Mouse (Mus musculus) midbrain, embryonic 10.5 days (tissue): ENCODE results near the gene Bcl7c. TPM values are rescaled to one million over a fixed set of nuclear protein-coding genes. Genes with fewer than 3 reads are reported as not detected.

ENCODE experiments used
- DNase-seq: peaks from one replicate; pipeline ENCODE4 v3.0.0-alpha.2; 2017; ENCODE audit warnings: low spot score
- H3K27ac ChIP-seq: fragments of 300-500 bp; sonication (generic); replicated peaks from 2 replicates; pipeline ENCODE4 v1.5.1; 2016; ENCODE audit warnings: mild to moderate bottlenecking
- H3K27me3 ChIP-seq: fragments of 300-500 bp; sonication (generic); 2 replicates; pipeline ENCODE4 v1.6.1; 2016; ENCODE audit warnings: low read depth, mild to moderate bottlenecking; ENCODE audit not compliant: poor library complexity, severe bottlenecking
- H3K36me3 ChIP-seq: fragments of 300-500 bp; sonication (generic); 2 replicates; pipeline ENCODE4 v1.6.1; 2016; ENCODE audit warnings: mild to moderate bottlenecking, moderate library complexity
- H3K4me1 ChIP-seq: fragments of 300-500 bp; sonication (generic); 2 replicates; pipeline ENCODE4 v1.6.1; 2016
- H3K4me3 ChIP-seq: fragments of 300-500 bp; sonication (generic); 2 replicates; pipeline ENCODE4 v1.5.1; 2016; ENCODE audit warnings: mild to moderate bottlenecking, moderate library complexity
- H3K9me3 ChIP-seq: fragments of 300-500 bp; sonication (generic); replicated peaks from 2 replicates; pipeline ENCODE4 v1.6.1; 2016; ENCODE audit warnings: mild to moderate bottlenecking
- WGBS: fragments of 180-500 bp; shearing (Covaris S2); methylation state at CpG from one replicate; pipeline ENCODE4 v1.1.7; 2016; 5-methylcytosine and 5-hydroxymethylcytosine counted together
- polyA plus RNA-seq: library from polyadenylated mRNA; unstranded; fragments of >200 nt; fragmentation: Nextera tagmentation; extraction: Ambion mirVana; gene quantifications from 2 replicates; pipeline ENCODE4 v1.2.1, GENCODE M21; 2016

Gene Bcl7c
- polyA plus RNA-seq, 1 experiment from 2014 or later, result 48.9 TPM

GRCm38 (mm10) chr7:127671880-127672774 lies 36.6 kb downstream of the Bcl7c start:
- H3K36me3 ChIP-seq, result peaks cover 5% of the 10 kb centered on the region
- 87% methylated on average over 11 of the region's 11 CpGs for WGBS
- peaks cover 3% of the 10 kb centered on the region; the same call in 1 of the 2 replicates for H3K4me1 ChIP-seq
- H3K9me3 ChIP-seq, result no peaks in the 10 kb centered on the region
- no peak overlapping the region for H3K27ac ChIP-seq
- H3K4me3 ChIP-seq, result no peak overlapping the region
- no peaks in the 10 kb centered on the region for H3K27me3 ChIP-seq
- DNase-seq, result no peak

- DNase-seq, result no peak
- no peaks in the 10 kb centered on the region for H3K9me3 ChIP-seq
- H3K36me3 ChIP-seq, result peaks cover 17% of the 10 kb centered on the region
- no peak overlapping the region for H3K4me3 ChIP-seq
- no peaks in the 10 kb centered on the region for H3K27me3 ChIP-seq
- H3K4me1 ChIP-seq, result no peaks in the 10 kb centered on the region
- no peak overlapping the region for H3K27ac ChIP-seq
- 89% methylated on average over 8 of the region's 8 CpGs for WGBS
These were observed 41.6 kb downstream of the Bcl7c start for GRCm38 (mm10) chr7:127667171-127667570.

- WGBS, result 87% methylated on average over 13 of the region's 13 CpGs
- H3K36me3 ChIP-seq, result peaks cover 20% of the 10 kb centered on the region
These were observed 42.1 kb downstream of the Bcl7c start for GRCm38 (mm10) chr7:127666679-127667078.

GRCm38 (mm10) chr7:127666066-127666654 lies 42.6 kb downstream of the Bcl7c start:
- Histone ChIP-seq H3K36me3 (peaks cover 24% of the 10 kb centered on the region), H3K27me3 (no peaks in the 10 kb centered on the region), H3K27ac (no peak overlapping the region), H3K9me3 (no peaks in the 10 kb centered on the region), H3K4me3 (no peak overlapping the region), H3K4me1 (no peaks in the 10 kb centered on the region)
- DNase-seq, result no peak
- WGBS, result 93% methylated on average over 6 of the region's 6 CpGs

More at GRCm38 (mm10) chr7:127666679-127667078, 42.1 kb downstream of the Bcl7c start:
- no peak overlapping the region for H3K27ac ChIP-seq
- no peaks in the 10 kb centered on the region for H3K9me3 ChIP-seq
- H3K4me1 ChIP-seq, result no peaks in the 10 kb centered on the region
- no peak for DNase-seq
- no peak overlapping the region for H3K4me3 ChIP-seq
- H3K27me3 ChIP-seq, result no peaks in the 10 kb centered on the region

- Histone ChIP-seq H3K27ac (no peak overlapping the region), H3K4me1 (no peaks in the 10 kb centered on the region), H3K27me3 (no peaks in the 10 kb centered on the region), H3K36me3 (peaks cover 24% of the 10 kb centered on the region), H3K9me3 (no peaks in the 10 kb centered on the region), H3K4me3 (no peak overlapping the region)
- 88% methylated on average over 6 of the region's 6 CpGs for WGBS
- DNase-seq, result no peak
These were observed 45.8 kb downstream of the Bcl7c start for GRCm38 (mm10) chr7:127662926-127663325.

- peaks cover 24% of the 10 kb centered on the region for H3K36me3 ChIP-seq
- no peaks in the 10 kb centered on the region for H3K4me1 ChIP-seq
- H3K9me3 ChIP-seq, result no peaks in the 10 kb centered on the region
- no peak for DNase-seq
- 83% methylated on average over 6 of the region's 6 CpGs for WGBS
- no peak overlapping the region for H3K4me3 ChIP-seq
- H3K27ac ChIP-seq, result no peak overlapping the region
- no peaks in the 10 kb centered on the region for H3K27me3 ChIP-seq
These were observed 46.9 kb downstream of the Bcl7c start for GRCm38 (mm10) chr7:127661833-127662232.

- 89% methylated on average over 3 of the region's 3 CpGs for WGBS
- no peaks in the 10 kb centered on the region for H3K9me3 ChIP-seq
- H3K27me3 ChIP-seq, result no peaks in the 10 kb centered on the region
- H3K36me3 ChIP-seq, result peaks cover 15% of the 10 kb centered on the region
- no peak for DNase-seq
- no peak overlapping the region for H3K4me3 ChIP-seq
- no peaks in the 10 kb centered on the region for H3K4me1 ChIP-seq
- no peak overlapping the region for H3K27ac ChIP-seq
These were observed 47.9 kb downstream of the Bcl7c start for GRCm38 (mm10) chr7:127660882-127661281.

- Histone ChIP-seq H3K27me3 (no peaks in the 10 kb centered on the region), H3K4me3 (no peak overlapping the region), H3K36me3 (0 out of 2 replicates have a peak, but pooled peaks cover 6% of the 10 kb centered on the region), H3K9me3 (no peaks in the 10 kb centered on the region), H3K27ac (no peak overlapping the region), H3K4me1 (peaks cover 5% of the 10 kb centered on the region; the same call in 1 of the 2 replicates)
- WGBS, result 34% methylated on average over 4 of the region's 4 CpGs
- peak; percentile 68 for DNase-seq
These were observed 51.8 kb downstream of the Bcl7c start for GRCm38 (mm10) chr7:127656946-127657345.

GRCm38 (mm10) chr7:127654318-127654717 lies 54.4 kb downstream of the Bcl7c start:
- Histone ChIP-seq H3K4me3 (no peak overlapping the region), H3K36me3 (no peaks in the 10 kb centered on the region), H3K4me1 (peaks cover 8% of the 10 kb centered on the region; the same call in 1 of the 2 replicates), H3K9me3 (no peaks in the 10 kb centered on the region), H3K27ac (no peak overlapping the region), H3K27me3 (no peaks in the 10 kb centered on the region)
- DNase-seq, result no peak
- WGBS, result 84% methylated on average over 10 of the region's 10 CpGs

GRCm38 (mm10) chr7:127652050-127652449 lies 56.7 kb downstream of the Bcl7c start:
- Histone ChIP-seq H3K4me3 (peak overlapping the region; percentile 18; the same call in 1 of the 2 replicates), H3K4me1 (peaks cover 8% of the 10 kb centered on the region; the same call in 1 of the 2 replicates), H3K27me3 (no peaks in the 10 kb centered on the region), H3K36me3 (no peaks in the 10 kb centered on the region), H3K27ac (0 out of 2 replicates have a peak overlapping the region, but pooled peaks have one; percentile 23), H3K9me3 (no peaks in the 10 kb centered on the region)
- peak; percentile 25 for DNase-seq
- 28% methylated on average over 18 of the region's 18 CpGs for WGBS

- no peak for DNase-seq
These were observed 57.1 kb downstream of the Bcl7c start for GRCm38 (mm10) chr7:127651624-127652023.

GRCm38 (mm10) chr7:127649206-127649605 lies 59.5 kb downstream of the Bcl7c start:
- 87% methylated on average over 6 of the region's 6 CpGs for WGBS
- H3K27me3 ChIP-seq, result no peaks in the 10 kb centered on the region
- H3K9me3 ChIP-seq, result no peaks in the 10 kb centered on the region
- DNase-seq, result no peak
- no peak overlapping the region for H3K27ac ChIP-seq
- no peak overlapping the region for H3K4me3 ChIP-seq
- peaks cover 8% of the 10 kb centered on the region; the same call in 1 of the 2 replicates for H3K4me1 ChIP-seq
- H3K36me3 ChIP-seq, result no peaks in the 10 kb centered on the region

More at GRCm38 (mm10) chr7:127651624-127652023, 57.1 kb downstream of the Bcl7c start:
- WGBS, result 85% methylated on average over 2 of the region's 3 CpGs
- Histone ChIP-seq H3K4me3 (no peak overlapping the region), H3K36me3 (no peaks in the 10 kb centered on the region), H3K9me3 (no peaks in the 10 kb centered on the region), H3K27me3 (no peaks in the 10 kb centered on the region), H3K4me1 (peaks cover 8% of the 10 kb centered on the region; the same call in 1 of the 2 replicates), H3K27ac (no peak overlapping the region)
